Mouse (Mus musculus): Measurements from ENCODE around the gene Baz2b.
A peak's percentile ranks its signal among the peaks of the same experiment; 100 is the strongest.

The Baz2b gene

GRCm38 (mm10) chr2:60209703-60210651 is at the start of gene Baz2b, which contains the start of gene March7:
TSS of gene Baz2b (minus strand) at chr2:60209839.
TSS of gene March7 (plus strand) at chr2:60209887.
- peak; percentile 95 for DNase-seq (ENCODE audit: low read depth)

DNA sequence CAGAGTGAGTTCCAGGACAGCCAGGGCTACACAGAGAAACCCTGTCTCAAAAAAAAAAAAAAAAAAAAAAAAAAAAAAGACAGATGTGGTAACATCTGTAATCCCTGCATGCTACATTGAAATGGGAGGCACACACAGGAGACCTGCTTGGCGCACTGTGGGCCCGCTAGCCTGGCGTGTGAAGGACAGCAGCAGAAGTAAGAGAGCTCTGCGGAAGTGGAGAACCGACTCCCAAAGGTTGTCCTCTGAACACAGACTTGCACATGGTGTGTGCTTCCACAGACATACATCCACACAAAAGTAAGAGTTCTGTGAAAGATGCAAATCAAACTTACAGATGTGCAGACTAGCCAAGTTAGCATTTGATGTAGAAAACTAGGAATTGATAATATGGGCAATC is 49.5 kb upstream of the Baz2b start:
- DNase-seq (ENCODE audit: low read depth): no peak

GRCm38 (mm10) chr2:60256751-60257150 is 47.1 kb upstream of the Baz2b start:
- no peak for DNase-seq (ENCODE audit: low read depth)

DNA sequence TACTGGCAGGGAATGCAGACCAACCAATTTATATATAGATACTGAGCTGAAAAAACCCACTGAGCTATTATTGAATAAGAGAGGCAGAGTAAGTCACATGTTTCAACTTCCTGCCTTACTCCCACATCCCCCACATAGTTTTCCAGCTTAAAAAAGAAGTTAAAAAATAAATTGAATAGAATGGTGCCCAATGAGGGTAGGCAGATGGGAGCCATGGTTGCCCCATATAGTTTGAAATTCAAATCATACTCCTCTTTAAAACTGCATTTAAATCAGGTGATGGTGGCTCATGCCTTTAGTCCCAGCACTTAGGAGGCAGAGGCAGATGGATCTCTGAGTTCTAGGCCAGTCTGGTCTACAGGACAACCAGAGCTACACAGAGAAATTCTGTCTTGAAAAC is 43.9 kb upstream of the Baz2b start:
- no peak for DNase-seq (ENCODE audit: low read depth)

- no peak for DNase-seq (ENCODE audit: low read depth)
Measured at GRCm38 (mm10) chr2:60252782-60253181, 43.1 kb upstream of the Baz2b start.

GRCm38 (mm10) chr2:60234506-60234905 is 24.9 kb upstream of the Baz2b start:
- DNase-seq (ENCODE audit: low read depth): no peak

DNA sequence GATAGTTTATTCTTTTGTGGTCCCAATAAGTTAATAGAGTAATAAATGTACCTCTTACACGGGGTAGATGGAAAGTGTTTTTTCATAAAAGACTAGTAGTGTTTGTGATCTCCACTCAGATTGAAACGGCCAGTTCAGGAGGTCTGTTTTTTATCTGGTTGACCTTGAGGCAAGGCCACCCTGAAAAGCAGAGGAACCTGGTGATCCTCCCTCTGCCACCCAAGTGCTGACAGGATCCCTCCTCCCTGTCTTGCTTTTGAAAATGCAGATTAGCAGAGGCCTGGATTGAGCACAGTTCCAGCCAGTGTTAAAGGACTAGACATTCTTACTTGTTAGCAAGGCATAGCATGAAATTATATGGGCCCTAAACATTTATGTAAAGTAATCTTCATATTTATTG is 23.5 kb upstream of the Baz2b start:
- DNase-seq (ENCODE audit: low read depth): no peak

DNA sequence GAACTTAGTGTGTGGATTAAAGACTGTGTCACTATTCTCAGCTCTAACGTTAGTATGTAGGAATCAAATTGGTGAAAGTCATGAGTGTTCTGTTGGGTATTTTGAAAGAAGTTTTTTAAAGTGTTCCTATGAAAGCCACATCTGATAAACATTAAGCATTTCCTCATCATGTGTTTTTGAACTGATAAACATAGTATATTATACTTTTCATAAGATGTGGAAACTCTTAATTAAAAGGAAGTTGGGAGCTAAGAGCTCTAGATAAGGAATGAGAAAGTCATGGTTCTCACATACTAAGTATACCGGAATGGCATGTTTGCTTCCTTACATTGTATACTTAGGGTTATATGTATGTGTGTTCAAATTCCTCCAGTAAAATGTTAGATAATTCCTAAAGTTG is 20.7 kb upstream of the Baz2b start:
- DNase-seq (ENCODE audit: low read depth): no peak

DNA sequence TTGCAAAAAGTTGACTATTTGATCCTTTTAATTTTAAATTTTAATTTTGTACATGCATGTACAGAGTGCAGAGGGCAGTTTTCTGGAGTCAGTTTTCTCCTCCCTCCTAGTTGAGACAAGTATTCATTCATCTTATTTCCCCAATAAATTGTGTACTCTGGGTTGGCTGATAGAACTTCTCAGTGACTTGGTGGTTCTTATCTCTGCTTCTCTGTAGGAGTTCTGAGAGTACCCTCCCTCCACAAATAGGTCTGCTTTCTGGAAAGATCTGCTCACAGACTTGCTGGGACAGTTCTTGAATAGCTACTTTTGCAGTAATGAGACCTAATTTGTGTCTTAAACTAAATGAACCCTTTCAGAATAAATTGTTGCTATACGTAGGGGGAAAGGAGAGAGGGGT is 18.8 kb upstream of the Baz2b start:
- no peak for DNase-seq (ENCODE audit: low read depth)

DNA sequence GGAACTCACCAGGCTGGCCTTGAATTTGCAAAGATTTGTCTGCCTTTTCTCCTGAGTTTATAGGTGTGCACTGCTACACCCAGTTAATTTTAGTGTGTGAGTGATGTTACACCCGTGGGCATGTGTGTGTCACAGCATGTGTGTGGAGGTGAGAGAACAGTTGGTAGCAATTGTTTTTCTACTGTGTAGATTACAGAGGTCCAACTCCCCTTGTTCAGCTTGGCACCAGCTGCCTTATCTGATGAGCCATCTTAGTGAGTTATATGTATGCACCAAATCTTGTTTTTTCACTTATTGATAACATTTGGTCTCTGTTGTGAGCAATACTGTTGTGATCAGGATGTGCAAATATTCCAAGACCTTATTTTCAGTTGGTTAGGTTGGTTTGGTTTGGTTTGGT is 13.8 kb upstream of the Baz2b start:
- DNase-seq (ENCODE audit: low read depth): no peak

DNA sequence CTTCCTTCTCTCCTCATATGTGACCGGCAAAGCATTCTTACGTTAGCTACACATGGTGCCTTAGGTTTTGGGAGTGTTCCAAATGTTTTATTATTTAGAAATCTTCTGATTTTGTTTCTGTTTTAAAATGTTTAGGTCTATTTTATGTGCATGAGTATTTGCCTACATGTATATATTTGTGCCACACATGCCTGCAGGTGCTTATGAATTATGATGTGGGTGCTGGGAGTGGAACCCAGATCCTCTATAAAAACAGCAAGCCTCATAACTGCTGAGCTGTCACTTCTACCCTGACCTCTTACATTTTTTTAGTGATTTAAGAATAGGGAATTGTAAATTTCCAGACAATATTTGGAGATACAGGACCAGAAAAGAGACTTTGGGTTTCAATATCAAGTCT is 12.3 kb upstream of the Baz2b start:
- DNase-seq (ENCODE audit: low read depth): no peak

- no peak for DNase-seq (ENCODE audit: low read depth)
Measured at GRCm38 (mm10) chr2:60221236-60221635, 11.6 kb upstream of the Baz2b start.

GRCm38 (mm10) chr2:60217620-60218019 is 8.0 kb upstream of the Baz2b start:
- no peak for DNase-seq (ENCODE audit: low read depth)

DNA sequence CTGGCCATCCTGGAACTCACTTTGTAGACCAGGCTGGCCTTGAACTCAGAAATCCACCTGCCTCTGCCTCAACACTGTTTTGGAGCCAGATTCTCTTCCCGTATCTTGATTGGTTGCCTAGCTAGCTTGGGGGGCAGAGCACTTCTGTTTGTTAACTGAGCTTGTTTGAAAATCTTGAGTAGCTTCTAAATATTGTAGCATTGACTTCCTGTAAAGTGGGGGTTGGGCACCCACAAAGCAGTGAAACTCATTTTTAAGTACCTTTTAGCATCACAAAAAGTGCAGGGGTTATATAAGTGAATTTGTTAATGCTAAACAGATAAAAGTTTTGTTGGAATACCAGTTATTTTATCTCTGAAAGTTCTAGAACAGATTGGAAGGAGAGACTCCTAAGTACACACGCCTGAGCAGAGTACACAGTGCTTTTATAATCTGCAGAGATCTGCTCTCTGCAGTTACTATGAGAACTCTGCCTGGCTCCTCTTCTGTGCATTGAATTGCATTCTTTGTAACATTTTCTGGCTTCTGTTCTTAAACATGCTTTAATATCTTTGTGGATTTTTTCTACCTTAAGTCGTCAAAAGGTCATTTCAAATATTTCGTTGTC is 7.0 kb upstream of the Baz2b start:
- no peak for DNase-seq (ENCODE audit: low read depth)

DNA sequence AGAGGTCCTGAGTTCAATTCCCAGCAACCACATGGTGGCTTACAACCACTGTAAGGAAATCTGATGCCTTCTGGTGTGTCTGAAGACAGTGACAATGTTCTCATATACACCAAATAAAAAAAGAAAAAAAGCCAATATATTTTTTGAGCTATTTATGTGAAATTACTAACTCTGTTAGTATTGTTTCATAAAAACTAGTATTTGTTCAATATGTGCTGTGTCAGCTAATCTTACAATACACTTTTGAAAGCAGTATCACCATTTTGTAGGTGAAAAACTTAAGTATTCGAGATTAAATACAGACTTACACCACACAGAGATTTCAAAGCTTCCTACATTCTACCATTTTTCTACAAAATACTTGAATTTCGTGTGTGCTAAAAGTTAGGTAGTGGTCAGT is 5.0 kb upstream of the Baz2b start:
- DNase-seq (ENCODE audit: low read depth): no peak

GRCm38 (mm10) chr2:60212488-60212887 is 2.8 kb upstream of the Baz2b start:
- DNase-seq (ENCODE audit: low read depth): no peak

GRCm38 (mm10) chr2:60210821-60211220 is 1.2 kb upstream of the Baz2b start:
- DNase-seq (ENCODE audit: low read depth): peak; percentile 20

- peak; percentile 62 for DNase-seq (ENCODE audit: low read depth)
Measured at GRCm38 (mm10) chr2:60209122-60209611, 472 bp downstream of the Baz2b start.

- DNase-seq (ENCODE audit: low read depth): no peak
Measured at GRCm38 (mm10) chr2:60205795-60206194, 3.8 kb downstream of the Baz2b start.

GRCm38 (mm10) chr2:60204162-60204561 is 5.5 kb downstream of the Baz2b start:
- DNase-seq (ENCODE audit: low read depth): no peak

GRCm38 (mm10) chr2:60203733-60204132 is 5.9 kb downstream of the Baz2b start:
- DNase-seq (ENCODE audit: low read depth): no peak

DNA sequence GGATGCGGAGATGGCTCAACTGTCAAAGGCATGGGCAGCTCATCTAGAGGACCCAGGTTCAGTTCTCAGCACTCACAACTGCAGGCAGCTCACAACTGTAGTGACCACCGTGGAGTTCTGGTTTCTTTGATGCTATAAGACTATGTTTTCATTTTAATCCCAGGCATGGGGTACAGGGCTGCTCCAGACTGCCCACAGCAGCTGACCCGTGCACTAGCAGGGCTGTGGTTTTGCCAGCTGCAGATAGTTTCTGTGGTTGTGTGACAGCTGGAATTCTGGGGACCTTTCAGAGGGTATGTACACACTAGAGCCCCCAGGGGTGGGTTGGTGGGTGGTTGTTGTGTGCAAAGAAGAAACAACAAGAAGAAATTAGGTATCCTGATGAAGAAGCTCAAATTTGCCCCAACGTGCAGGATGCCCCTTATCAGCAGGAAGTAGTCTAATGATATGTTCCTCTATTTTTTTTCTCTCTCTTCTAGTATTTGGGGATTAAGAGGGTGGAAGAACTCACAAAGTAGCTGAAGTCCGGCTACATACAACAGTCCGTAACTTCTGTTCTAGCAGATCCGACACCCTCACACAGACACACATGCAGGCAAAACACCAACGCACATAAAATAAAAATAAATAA is 6.6 kb downstream of the Baz2b start:
- no peak for DNase-seq (ENCODE audit: low read depth)

DNA sequence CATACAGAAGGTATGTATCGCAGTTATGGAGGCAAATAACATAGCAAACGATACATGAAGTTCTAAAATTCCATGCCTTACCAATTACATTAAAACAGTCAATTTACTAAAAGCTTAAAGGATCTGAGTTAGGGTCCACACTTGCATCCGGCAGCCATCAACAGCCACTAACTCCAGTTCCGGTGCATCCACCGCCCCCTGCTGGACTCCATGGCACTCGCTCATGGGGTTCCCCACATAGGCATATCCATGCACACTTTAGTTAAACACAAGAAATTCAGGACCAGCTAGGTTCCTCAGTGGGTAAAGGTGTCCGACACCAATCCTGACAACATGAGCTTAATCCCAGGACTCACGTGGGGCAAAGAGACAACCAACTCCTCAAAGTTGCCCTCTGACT is 9.0 kb downstream of the Baz2b start:
- DNase-seq (ENCODE audit: low read depth): peak; percentile 66
